7 mouse cellular contexts compared by ENCODE assay signal in genomic region chr5:33689221-33689844, GRCm38 (mm10). TPM values are rescaled to one million over a fixed set of nuclear protein-coding genes. Genes with fewer than 3 reads are reported as not detected.
A peak's percentile ranks its signal among the peaks of the same experiment; 100 is the strongest.
DNase-seq lines count a peak whose midpoint lies in the region; ATAC-seq and TF ChIP-seq lines count a peak whose summit lies in the region.

No protein-coding gene starts in this region.

- no peak overlapping the region for H3K9ac ChIP-seq in heart, postnatal 0 days (replicated peaks; ENCODE audit: low read depth, low read length)

- peak overlapping the region; percentile 67 for H3K27ac ChIP-seq in heart, postnatal 0 days (ENCODE audit: low read depth)

- no peak for TF ChIP-seq POLR2A in brain, embryonic 14.5 days (IDR thresholded peaks at IDR 0.05; ENCODE audit: borderline replicate concordance, extremely low read depth, insufficient read depth, insufficient read length, poor library complexity, severe bottlenecking)

- H3K4me1 ChIP-seq in heart, postnatal 0 days (ENCODE audit: control insufficient read depth, insufficient read depth), result peaks cover 11% of the 10 kb centered on the region; the same call in 1 of the 2 replicates

- no peak overlapping the region for H3K4me2 ChIP-seq in heart, postnatal 0 days (ENCODE audit: low read depth, low read length)

- H3K36me3 ChIP-seq in heart, postnatal 0 days (replicated peaks; ENCODE audit: control insufficient read depth, insufficient read depth, low read length), result no peaks in the 10 kb centered on the region

- no peaks in the 10 kb centered on the region for H3K27me3 ChIP-seq in heart, postnatal 0 days (ENCODE audit: control insufficient read depth, insufficient read depth, low read length)

- no peak overlapping the region for H3K4me3 ChIP-seq in heart, postnatal 0 days (ENCODE audit: low read depth, low read length)

- 0 out of 2 replicates have a peak, but pooled peaks have one; percentile 9 for TF ChIP-seq EP300 in heart, postnatal 0 days (IDR thresholded peaks at IDR 0.05; ENCODE audit: low read depth)

- DNase-seq in brain, embryonic 14.5 days (ENCODE audit: low read depth), result peak; percentile 97
- DNase-seq in embryo, embryonic 9.5 days (ENCODE audit: extremely low spot score), result peak; percentile 42
- DNase-seq in heart, postnatal 0 days (ENCODE audit: low spot score), result no peak
- DNase-seq in lung, postnatal 10 days, result peak; percentile 84
- no peak for DNase-seq in thymus, postnatal 14 days
- DNase-seq in cerebellum, adult 18-20 months, result no peak
- DNase-seq in frontal cortex, adult 2 months (ENCODE audit: extremely low spot score in 1 of 2, low spot score in 1 of 2), result no peak

- 61% methylated on average over 19 of the region's 20 CpGs for WGBS in heart, postnatal 0 days

- no peaks in the 10 kb centered on the region for H3K9me3 ChIP-seq in heart, postnatal 0 days (replicated peaks; ENCODE audit: control insufficient read depth, low read length)

- ATAC-seq in heart, postnatal 0 days (ENCODE audit: insufficient read depth, low read depth), result peak; percentile 39

- no peak for TF ChIP-seq CTCF in brain, embryonic 14.5 days (IDR thresholded peaks at IDR 0.05; ENCODE audit: borderline replicate concordance, extremely low read depth, insufficient read depth, insufficient read length)
- TF ChIP-seq CTCF in heart, postnatal 0 days (IDR thresholded peaks at IDR 0.05; ENCODE audit: low read depth), result no peak

RNA-seq across cellular contexts. Expression of gene Tmem129, which starts 31.1 kb away (rescaled TPM):
- 27.8 and 40.9 TPM in 2 replicates for polyA plus RNA-seq in brain, embryonic 14.5 days (2012; rRNA removed)
- total RNA-seq in heart, postnatal 0 days (2014; rRNA removed; ENCODE audit: low replicate concordance), result 21.7 and 57.9 TPM in 2 replicates
- polyA plus RNA-seq in heart, postnatal 0 days (2015; fragmentation: Nextera tagmentation; extraction: Ambion mirVana), result 23.8 and 27.0 TPM in 2 replicates
- polyA plus RNA-seq in frontal cortex, adult 2 months (2012; rRNA removed), result 34.8 and 36.3 TPM in 2 replicates

RNA-seq across cellular contexts. Expression of gene Tacc3, which starts 31.4 kb away (rescaled TPM):
- polyA plus RNA-seq in brain, embryonic 14.5 days (2012; rRNA removed), result 33.1 and 48.6 TPM in 2 replicates
- total RNA-seq in heart, postnatal 0 days (2014; rRNA removed; ENCODE audit: low replicate concordance), result 42.1 and 51.1 TPM in 2 replicates
- polyA plus RNA-seq in heart, postnatal 0 days (2015; fragmentation: Nextera tagmentation; extraction: Ambion mirVana), result 35.2 and 39.4 TPM in 2 replicates
- 8.4 and 9.1 TPM in 2 replicates for polyA plus RNA-seq in frontal cortex, adult 2 months (2012; rRNA removed)

RNA-seq across cellular contexts. Expression of gene Fgfr3, which starts 32.1 kb away (rescaled TPM):
- polyA plus RNA-seq in brain, embryonic 14.5 days (2012; rRNA removed), result 86.0 and 123 TPM in 2 replicates
- 12.5 and 19.8 TPM in 2 replicates for total RNA-seq in heart, postnatal 0 days (2014; rRNA removed; ENCODE audit: low replicate concordance)
- 1.4 and 2.0 TPM in 2 replicates for polyA plus RNA-seq in heart, postnatal 0 days (2015; fragmentation: Nextera tagmentation; extraction: Ambion mirVana)
- 120 and 135 TPM in 2 replicates for polyA plus RNA-seq in frontal cortex, adult 2 months (2012; rRNA removed)

RNA-seq across cellular contexts. Expression of gene Slbp, which starts 37.0 kb away (rescaled TPM):
- polyA plus RNA-seq in brain, embryonic 14.5 days (2012; rRNA removed), result 66.6 and 72.1 TPM in 2 replicates
- total RNA-seq in heart, postnatal 0 days (2014; rRNA removed; ENCODE audit: low replicate concordance), result 27.4 and 90.6 TPM in 2 replicates
- 65.4 and 65.8 TPM in 2 replicates for polyA plus RNA-seq in heart, postnatal 0 days (2015; fragmentation: Nextera tagmentation; extraction: Ambion mirVana)
- polyA plus RNA-seq in frontal cortex, adult 2 months (2012; rRNA removed), result 28.0 and 30.8 TPM in 2 replicates

RNA-seq across cellular contexts. Expression of gene Gm9903, which starts 59.6 kb away (rescaled TPM):
- polyA plus RNA-seq in brain, embryonic 14.5 days (2012; rRNA removed), result 0.98 and 1.00 TPM in 2 replicates
- not detected in 2 replicates for total RNA-seq in heart, postnatal 0 days (2014; rRNA removed; ENCODE audit: low replicate concordance)
- polyA plus RNA-seq in heart, postnatal 0 days (2015; fragmentation: Nextera tagmentation; extraction: Ambion mirVana), result 1.6 and 2.4 TPM in 2 replicates
- 0.61 and 0.72 TPM in 2 replicates for polyA plus RNA-seq in frontal cortex, adult 2 months (2012; rRNA removed)

Comparison
In these comparisons a context has a peak if more than half of its experiments do, and no peak if none do; other contexts are left out.
1. DNase-seq: peak in brain, embryonic 14.5 days (single experiment), embryo, embryonic 9.5 days (single experiment) and lung, postnatal 10 days (single experiment); none in heart, postnatal 0 days (single experiment), thymus, postnatal 14 days (single experiment), cerebellum, adult 18-20 months (0 of 2) and frontal cortex, adult 2 months (0 of 2).
2. RNA of gene Fgfr3, which starts 32.1 kb away (polyA plus RNA-seq): 120 to 135 TPM in frontal cortex, adult 2 months and 86.0 to 123 TPM in brain, embryonic 14.5 days; 1.4 to 2.0 TPM in heart, postnatal 0 days; every median in the first group is over 10 times any median in the second.